Mouse (Mus musculus) urinary bladder, adult 18-20 months (tissue): ENCODE measurements around the gene Rps6ka5.

ENCODE experiments used
- DNase-seq, 2 experiments: peaks; one replicate each; pipeline ENCODE4 v3.0.0; 2022; ENCODE audit warnings: low spot score in 2 of 2, mixed read lengths in 2 of 2

The Rps6ka5 gene

DNA sequence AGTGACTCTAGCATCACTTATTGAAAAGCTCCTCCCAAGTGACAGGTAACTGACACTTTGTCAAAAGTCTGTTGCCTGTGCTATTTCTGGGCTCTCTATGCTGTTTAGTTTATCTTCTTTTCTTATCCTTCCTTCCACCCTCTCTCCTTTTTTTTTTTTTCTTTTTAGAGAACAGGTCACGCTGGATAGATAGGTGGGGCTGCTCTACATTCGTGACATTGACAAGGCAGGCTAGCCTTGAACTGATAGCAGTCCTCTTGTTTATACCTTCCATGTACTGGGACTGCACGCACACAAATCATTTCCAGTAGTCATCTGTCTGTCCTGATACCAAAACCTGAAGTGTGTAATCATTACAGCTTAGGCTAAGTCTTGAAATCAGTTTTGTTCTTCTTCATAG is 132.1 kb downstream of the Rps6ka5 start:
- no peak for DNase-seq

DNA sequence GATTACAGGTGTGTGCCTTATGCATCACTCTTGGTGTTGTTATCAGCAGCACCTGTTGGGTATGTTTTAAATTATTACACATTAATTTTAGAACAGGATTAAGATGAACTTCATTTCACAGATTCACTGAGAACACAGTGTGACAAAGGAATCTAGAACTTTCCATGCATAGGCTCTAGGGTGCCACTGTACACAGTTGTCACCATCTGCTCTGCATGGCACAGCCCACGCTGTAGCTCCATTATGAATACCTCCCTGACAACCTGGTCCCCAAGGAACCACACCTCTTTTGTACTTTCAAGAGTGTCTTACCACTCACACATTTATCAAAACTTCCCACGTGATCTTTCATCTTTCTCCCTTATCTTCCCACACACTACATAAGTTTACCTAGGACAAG is 140.2 kb downstream of the Rps6ka5 start:
- DNase-seq, result no peak

- no peak for DNase-seq
These were observed 147.6 kb downstream of the Rps6ka5 start for GRCm38 (mm10) chr12:100579221-100579620.

DNA sequence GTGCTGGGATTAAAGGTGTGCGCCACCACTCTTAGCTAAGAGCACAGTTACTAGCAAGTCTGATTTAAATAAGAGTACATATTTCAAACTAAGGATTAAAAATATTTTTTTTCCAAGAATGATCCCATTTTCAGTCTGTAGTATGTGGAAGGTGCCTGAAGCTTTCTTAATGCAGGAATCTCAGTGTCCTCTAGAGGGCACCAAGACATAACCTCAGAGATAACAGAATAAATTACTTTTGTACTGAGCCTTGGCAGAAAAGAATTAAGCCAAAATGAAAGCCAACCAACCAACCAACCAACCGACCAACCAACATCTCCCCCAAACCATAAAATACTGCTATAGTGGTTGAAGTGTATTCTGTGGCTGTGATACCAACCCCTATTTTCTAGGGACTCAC is 148.5 kb downstream of the Rps6ka5 start:
- DNase-seq, result no peak

DNA sequence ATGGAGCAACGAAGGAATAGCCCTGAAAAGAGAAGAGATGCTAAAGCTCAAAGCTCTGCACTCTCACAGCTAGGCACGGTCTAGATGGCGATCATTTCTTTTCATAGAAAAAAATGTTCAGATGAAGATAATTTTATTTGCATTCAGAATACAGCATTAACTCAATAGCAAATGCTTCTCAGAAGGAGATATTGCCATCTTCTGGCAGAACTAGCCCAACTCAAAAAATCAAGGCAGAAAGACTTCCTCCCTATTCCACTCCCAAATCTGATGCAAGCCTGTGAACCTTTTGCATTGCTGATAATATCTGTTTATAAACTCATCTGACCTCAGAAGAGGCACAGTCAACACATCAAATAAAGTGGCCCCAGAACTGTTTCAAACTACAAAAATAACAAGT is 151.0 kb downstream of the Rps6ka5 start:
- DNase-seq, result no peak

DNA sequence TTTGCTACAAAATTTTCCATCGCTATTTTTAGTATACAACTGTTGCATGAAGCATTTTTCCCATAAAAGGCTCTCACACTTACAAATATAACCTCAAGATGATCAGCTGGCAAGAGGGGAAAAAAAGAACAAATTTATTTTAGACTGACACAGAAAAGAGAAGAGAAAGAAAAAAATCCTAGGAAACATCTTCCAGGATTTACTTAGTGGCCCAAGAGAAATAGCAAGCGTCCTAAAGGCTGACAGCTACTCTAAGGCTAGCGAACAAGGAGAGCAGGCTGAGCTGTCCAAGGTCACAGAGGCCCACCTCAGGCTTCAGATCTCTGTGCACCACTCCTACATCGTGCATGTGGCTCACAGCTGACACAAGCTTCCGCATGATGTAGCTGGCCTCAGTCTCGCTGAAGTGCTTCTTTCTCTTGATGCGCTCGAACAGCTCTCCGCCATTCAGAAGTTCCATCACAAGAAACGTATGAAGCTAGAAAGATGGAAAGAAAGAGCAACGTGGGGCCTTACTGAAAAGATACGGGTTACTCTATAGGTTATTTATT is 156.2 kb downstream of the Rps6ka5 start:
- DNase-seq, result no peak

GRCm38 (mm10) chr12:100568831-100569230 is 158.0 kb downstream of the Rps6ka5 start:
- no peak for DNase-seq

DNA sequence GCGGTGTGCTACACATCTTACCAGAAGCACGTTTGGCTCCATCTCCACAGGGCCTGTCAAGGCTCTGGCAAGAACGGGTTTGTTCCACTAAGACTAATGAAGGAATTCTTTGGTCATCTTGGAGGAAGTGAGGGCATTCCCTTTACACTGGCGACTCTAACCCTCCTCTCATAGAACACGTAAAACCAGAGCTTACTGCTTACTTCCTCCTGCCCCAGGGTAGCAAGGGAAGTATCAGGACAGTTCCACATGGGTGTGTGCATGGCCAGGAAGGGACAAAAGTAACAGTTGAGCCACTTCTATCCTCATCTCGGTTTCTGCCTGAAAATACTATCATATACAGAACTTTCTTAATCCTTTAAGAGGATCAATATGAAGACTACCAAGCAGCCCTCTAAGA is 158.7 kb downstream of the Rps6ka5 start:
- DNase-seq, result no peak

- DNase-seq, result no peak
These were observed 159.2 kb downstream of the Rps6ka5 start for GRCm38 (mm10) chr12:100567627-100568026.

DNA sequence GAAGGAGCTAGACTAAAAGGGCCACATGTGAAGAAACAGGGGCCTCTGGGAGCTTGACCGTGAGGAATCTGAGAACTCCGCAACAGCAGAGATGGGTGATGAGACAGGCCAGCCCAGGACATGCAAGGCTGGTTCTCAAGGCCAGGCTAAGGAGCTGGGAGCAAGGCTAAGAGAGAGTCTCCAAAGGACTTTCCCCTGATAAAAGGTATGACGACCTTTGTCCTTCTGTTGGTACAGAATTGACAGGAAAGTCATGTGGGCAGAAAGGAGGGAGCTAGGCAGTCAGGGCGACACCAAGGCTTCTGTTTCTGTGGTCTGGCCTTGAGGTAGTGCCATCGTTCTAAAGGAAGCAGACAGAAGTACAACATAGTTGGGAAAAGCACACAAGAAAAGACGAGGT is 173.1 kb downstream of the Rps6ka5 start:
- DNase-seq, result no peak

- DNase-seq, result no peak
These were observed 174.8 kb downstream of the Rps6ka5 start for GRCm38 (mm10) chr12:100551972-100552371.

- no peak for DNase-seq
These were observed 182.6 kb downstream of the Rps6ka5 start for GRCm38 (mm10) chr12:100544194-100544567.

DNA sequence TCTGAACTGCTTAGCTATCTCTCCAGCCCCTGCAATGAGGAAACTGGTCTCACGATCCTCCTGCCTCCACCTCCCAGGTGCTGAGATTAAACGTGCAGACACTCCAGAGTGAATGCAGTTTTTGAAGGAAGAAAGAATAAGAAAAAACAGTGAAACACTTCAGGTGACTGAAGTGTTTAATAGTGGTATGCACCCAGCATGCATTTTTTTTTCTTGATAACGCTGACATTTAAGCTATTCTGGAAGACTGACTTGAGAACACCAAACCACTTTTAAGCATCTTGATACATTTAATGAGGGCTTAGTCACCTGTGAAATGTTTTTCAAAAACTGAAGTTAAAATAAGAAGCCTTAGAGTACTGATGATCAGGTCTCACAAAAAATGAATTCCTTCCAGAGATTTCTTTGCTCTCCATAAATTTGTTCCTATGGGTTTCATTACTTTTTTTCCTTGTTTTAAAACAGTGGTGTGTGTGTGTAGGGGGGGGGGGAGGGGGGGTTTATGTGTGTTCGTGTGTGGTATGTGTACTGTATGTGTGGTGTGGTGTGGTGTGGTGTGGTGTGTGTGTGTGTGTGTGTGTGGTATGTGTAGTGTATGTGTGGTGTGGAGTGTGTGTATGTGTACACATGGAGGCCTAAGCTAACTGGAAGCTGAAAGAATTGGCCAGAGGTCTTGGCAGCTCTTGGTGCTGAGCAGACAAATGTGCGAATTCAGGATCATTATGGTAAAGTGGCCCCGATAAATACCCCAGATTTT is 183.2 kb downstream of the Rps6ka5 start:
- no peak for DNase-seq

DNA sequence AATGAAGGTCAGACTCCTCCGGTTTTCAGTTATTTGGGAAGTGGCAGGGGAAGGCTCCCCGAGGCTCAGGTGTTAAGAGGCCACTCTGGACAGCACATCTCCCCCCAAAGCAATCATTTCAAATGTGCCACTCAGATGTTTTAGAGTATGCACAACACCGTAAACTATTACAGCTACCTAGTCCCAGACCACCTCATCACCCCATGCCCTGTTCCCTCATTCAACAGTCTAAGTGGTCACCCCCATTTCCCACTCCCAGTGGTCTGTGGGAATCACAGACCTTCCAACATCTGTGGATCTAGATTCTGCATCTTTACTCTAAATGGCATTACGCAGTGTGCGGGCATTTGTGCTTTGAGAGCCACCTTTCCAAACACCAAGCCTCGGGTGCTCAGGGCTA is 184.3 kb downstream of the Rps6ka5 start:
- DNase-seq, result no peak

DNA sequence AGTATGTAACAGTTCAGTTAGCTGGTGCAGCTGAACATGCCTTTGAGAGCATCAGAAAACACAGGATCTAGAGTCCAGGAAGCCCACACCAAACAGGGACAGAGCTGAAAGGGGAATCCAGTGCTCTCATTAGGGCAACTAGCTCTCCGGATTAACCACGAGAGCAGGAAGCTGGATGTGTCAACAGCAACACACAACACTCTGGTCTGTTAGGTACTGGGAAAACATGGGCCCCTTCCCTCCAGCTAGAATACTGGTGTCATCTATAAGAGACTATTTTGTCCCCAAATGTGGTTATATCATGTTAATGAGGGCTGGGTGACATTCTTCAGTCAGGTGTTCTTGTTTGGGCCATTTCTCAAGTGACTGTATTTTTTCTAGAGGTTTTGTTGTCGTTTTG is 184.7 kb downstream of the Rps6ka5 start:
- DNase-seq, result no peak

- DNase-seq, result no peak
These were observed 187.5 kb downstream of the Rps6ka5 start for GRCm38 (mm10) chr12:100539158-100539714.

GRCm38 (mm10) chr12:100538445-100539157 is 188.2 kb downstream of the Rps6ka5 start:
- no peak for DNase-seq

DNA sequence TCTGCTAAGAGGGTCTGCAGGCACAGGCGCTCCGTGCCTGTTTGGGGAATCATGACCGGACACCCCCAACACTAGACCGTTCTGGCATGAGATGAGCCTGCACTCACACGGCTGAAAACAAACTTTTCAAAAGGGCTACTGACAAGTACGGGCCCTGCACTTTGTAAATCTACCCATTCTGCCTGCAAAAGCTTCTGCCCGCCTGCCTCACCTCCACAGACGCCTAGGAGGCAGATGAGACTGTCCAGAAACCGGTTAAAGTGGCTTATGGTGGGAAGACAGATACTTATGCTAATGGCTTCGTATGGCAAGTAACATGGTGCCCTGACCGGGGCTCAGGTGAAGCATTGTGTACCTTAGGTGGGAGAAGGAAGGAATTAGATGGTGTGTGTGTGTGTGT is 189.7 kb downstream of the Rps6ka5 start:
- no peak for DNase-seq

DNA sequence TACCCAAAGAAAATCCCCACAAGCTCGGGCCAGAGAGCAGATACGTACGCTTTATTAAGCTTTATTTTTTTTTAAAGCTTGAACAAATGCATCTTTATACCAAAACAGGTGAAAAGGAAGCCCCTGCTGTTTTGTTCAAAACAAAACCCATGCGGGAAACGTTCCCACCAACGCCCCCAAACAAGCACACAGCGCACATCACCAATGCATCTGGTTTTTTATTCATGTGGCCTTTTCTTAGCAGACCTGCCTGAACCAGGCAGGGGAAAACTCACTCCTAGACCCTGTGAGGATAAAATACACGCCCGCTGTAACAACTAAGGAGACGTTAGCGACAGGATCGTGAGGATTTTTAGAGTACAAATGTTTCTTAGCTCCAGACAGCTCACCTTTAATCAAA is 191.8 kb downstream of the Rps6ka5 start:
- DNase-seq, result no peak

DNA sequence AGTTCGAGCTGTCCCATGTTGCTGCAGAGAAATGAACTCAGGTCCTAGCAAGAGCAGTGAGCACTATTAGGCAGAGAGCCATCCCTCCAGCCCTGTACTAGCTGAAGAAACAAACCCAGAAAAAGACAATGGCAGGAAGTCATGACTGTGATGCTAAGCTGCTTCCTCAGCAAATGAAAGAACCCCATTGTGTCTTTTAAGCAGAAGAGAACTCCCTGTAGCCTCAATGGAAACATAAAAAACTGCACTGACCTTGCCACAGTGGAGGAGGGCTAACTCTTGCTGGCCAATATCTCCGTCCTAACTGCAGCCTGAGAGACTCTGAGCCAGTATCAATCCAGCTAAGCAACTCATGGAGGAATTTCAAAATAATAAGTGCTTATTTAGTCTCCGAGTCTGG is 192.8 kb downstream of the Rps6ka5 start:
- DNase-seq, result no peak

GRCm38 (mm10) chr12:100533209-100533608 is 193.6 kb downstream of the Rps6ka5 start:
- no peak for DNase-seq

GRCm38 (mm10) chr12:100531740-100532139 is 195.0 kb downstream of the Rps6ka5 start:
- DNase-seq, result no peak

DNA sequence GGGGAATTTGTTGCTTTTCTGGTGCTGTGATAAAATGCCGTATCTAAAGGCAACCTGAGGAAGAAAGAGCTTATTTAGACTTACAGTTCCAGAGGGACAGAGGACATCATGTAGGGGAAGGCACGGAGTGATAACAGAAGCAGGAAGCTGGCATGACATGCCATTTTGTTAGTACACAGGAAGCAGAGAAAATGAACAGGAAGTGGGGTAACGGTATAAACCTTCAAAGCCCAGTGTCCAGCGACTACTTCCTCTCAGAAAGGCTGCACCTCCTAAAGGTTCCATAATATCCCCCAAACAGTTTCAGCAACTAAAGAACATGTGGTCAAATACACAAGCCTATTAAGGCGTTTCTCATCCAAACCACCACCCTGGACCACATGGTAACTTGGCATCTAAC is 195.9 kb downstream of the Rps6ka5 start:
- DNase-seq, result no peak
